Mouse (Mus musculus) heart, embryonic 16.5 days (tissue): Measurements from ENCODE around the gene Pdcd7. TPM values are rescaled to one million over a fixed set of nuclear protein-coding genes. Genes with fewer than 3 reads are reported as not detected.
"Not testable (repeated sequence)": the region's sequence is repeated elsewhere in the genome, so short reads cannot be mapped to it uniquely, and the experiment has no call there.

Source experiments
- ATAC-seq: fragments of 200-750 bp; cut with Nextera tagmentation; replicated peaks from 2 replicates; pipeline ENCODE4 v1.8.0; 2017; ENCODE audit warnings: moderate number of reproducible peaks; ENCODE audit not compliant: insufficient read depth, low FRiP score; ENCODE audit errors: extremely low read depth
- H3K27ac ChIP-seq: fragments of 300-500 bp; sonication (generic); 2 replicates; pipeline ENCODE4 v1.5.1; 2014; ENCODE audit warnings: mild to moderate bottlenecking, low read length, control low read depth, moderate library complexity
- H3K27me3 ChIP-seq: fragments of 300-500 bp; sonication (generic); 2 replicates; pipeline ENCODE4 v1.6.1; 2014; ENCODE audit warnings: low read length, mixed read lengths; ENCODE audit not compliant: control insufficient read depth, insufficient read depth
- H3K36me3 ChIP-seq: fragments of 300-500 bp; sonication (generic); 2 replicates; pipeline ENCODE4 v1.6.1; 2014; ENCODE audit not compliant: control insufficient read depth, insufficient read depth
- H3K4me1 ChIP-seq: fragments of 300-500 bp; sonication (generic); 2 replicates; pipeline ENCODE4 v1.6.1; 2014; ENCODE audit warnings: low read length, mixed read lengths; ENCODE audit not compliant: control insufficient read depth, insufficient read depth
- H3K4me2 ChIP-seq: fragments of 300-500 bp; sonication (generic); 2 replicates; pipeline ENCODE4 v1.6.1; 2014; ENCODE audit warnings: low read depth, mild to moderate bottlenecking, control low read depth, low read length
- H3K4me3 ChIP-seq: fragments of 300-500 bp; sonication (generic); 2 replicates; pipeline ENCODE4 v1.5.1; 2014; ENCODE audit warnings: mild to moderate bottlenecking, control low read depth, low read length
- H3K9ac ChIP-seq: fragments of 300-500 bp; sonication (generic); 2 replicates; pipeline ENCODE4 v1.6.1; 2014; ENCODE audit warnings: low read length, control low read depth
- H3K9me3 ChIP-seq: fragments of 300-500 bp; sonication (generic); replicated peaks from 2 replicates; pipeline ENCODE4 v1.6.1; 2016; ENCODE audit warnings: low read length; ENCODE audit not compliant: control insufficient read depth
- WGBS: fragments of 180-500 bp; shearing (Covaris S2); extraction: QIAGEN DNeasy Blood & Tissue Kit; methylation state at CpG from one replicate; pipeline ENCODE4 v1.1.7; 2014; 5-methylcytosine and 5-hydroxymethylcytosine counted together
- polyA plus RNA-seq: library from polyadenylated mRNA; unstranded; fragments of >200 nt; fragmentation: Nextera tagmentation; extraction: Ambion mirVana; gene quantifications from 2 replicates; pipeline ENCODE4 v1.2.1, GENCODE M21; 2015

The Pdcd7 gene
- polyA plus RNA-seq, 1 experiment from 2014 or later = 5.3 TPM

- peaks cover 33% of the 10 kb centered on the region for H3K36me3 ChIP-seq
- H3K9ac ChIP-seq = no peak overlapping the region
- WGBS = 94% methylated on average over 4 of the region's 4 CpGs
- H3K27me3 ChIP-seq = no peaks in the 10 kb centered on the region
- H3K4me1 ChIP-seq = no peaks in the 10 kb centered on the region
- H3K27ac ChIP-seq = no peak overlapping the region
- no peaks in the 10 kb centered on the region for H3K9me3 ChIP-seq
- no peak for ATAC-seq
- no peak overlapping the region for H3K4me3 ChIP-seq
- no peak overlapping the region for H3K4me2 ChIP-seq
These were observed 33.1 kb upstream of the Pdcd7 start for GRCm38 (mm10) chr9:65312669-65313357.

GRCm38 (mm10) chr9:65313846-65314245, 32.1 kb upstream of the Pdcd7 start:
- ATAC-seq = no peak
- Histone ChIP-seq H3K36me3 (peaks cover 32% of the 10 kb centered on the region), H3K27me3 (no peaks in the 10 kb centered on the region), H3K4me2 (no peak overlapping the region), H3K9me3 (no peaks in the 10 kb centered on the region), H3K9ac (no peak overlapping the region), H3K4me3 (no peak overlapping the region), H3K4me1 (no peaks in the 10 kb centered on the region), H3K27ac (no peak overlapping the region)
- 97% methylated on average over 1 of the region's 1 CpGs for WGBS

- no peak overlapping the region for H3K9ac ChIP-seq
- H3K4me2 ChIP-seq = no peak overlapping the region
- ATAC-seq = no peak
- WGBS = 77% methylated on average over 11 of the region's 11 CpGs
- no peaks in the 10 kb centered on the region for H3K9me3 ChIP-seq
- no peak overlapping the region for H3K27ac ChIP-seq
- H3K36me3 ChIP-seq = peaks cover 44% of the 10 kb centered on the region
- H3K27me3 ChIP-seq = no peaks in the 10 kb centered on the region
- H3K4me1 ChIP-seq = no peaks in the 10 kb centered on the region
- H3K4me3 ChIP-seq = no peak overlapping the region
These were observed 23.5 kb upstream of the Pdcd7 start for GRCm38 (mm10) chr9:65322255-65322900.

- H3K4me2 ChIP-seq = no peak overlapping the region
- no peak overlapping the region for H3K9ac ChIP-seq
- H3K36me3 ChIP-seq = peaks cover 44% of the 10 kb centered on the region
- H3K9me3 ChIP-seq = no peaks in the 10 kb centered on the region
- H3K4me3 ChIP-seq = no peak overlapping the region
- no peaks in the 10 kb centered on the region for H3K27me3 ChIP-seq
- no peak for ATAC-seq
- H3K4me1 ChIP-seq = no peaks in the 10 kb centered on the region
- no peak overlapping the region for H3K27ac ChIP-seq
These were observed 19.9 kb upstream of the Pdcd7 start for GRCm38 (mm10) chr9:65325971-65326370.

- H3K36me3 ChIP-seq = peaks cover 36% of the 10 kb centered on the region
- no peak for ATAC-seq
- no peaks in the 10 kb centered on the region for H3K27me3 ChIP-seq
- H3K9me3 ChIP-seq = no peaks in the 10 kb centered on the region
- H3K4me1 ChIP-seq = no peaks in the 10 kb centered on the region
- no peak overlapping the region for H3K4me3 ChIP-seq
- H3K4me2 ChIP-seq = no peak overlapping the region
- WGBS = 83% methylated on average over 2 of the region's 2 CpGs
- H3K27ac ChIP-seq = no peak overlapping the region
- no peak overlapping the region for H3K9ac ChIP-seq
These were observed 18.5 kb upstream of the Pdcd7 start for GRCm38 (mm10) chr9:65327371-65327770.

- H3K9ac ChIP-seq = no peak overlapping the region
- no peak overlapping the region for H3K27ac ChIP-seq
- H3K36me3 ChIP-seq = peaks cover 6% of the 10 kb centered on the region
- H3K27me3 ChIP-seq = no peaks in the 10 kb centered on the region
- ATAC-seq = no peak
- H3K4me2 ChIP-seq = no peak overlapping the region
- no peak overlapping the region for H3K4me3 ChIP-seq
- H3K4me1 ChIP-seq = no peaks in the 10 kb centered on the region
- 89% methylated on average over 5 of the region's 5 CpGs for whole genome bisulfite sequencing
- no peaks in the 10 kb centered on the region for H3K9me3 ChIP-seq
These were observed 11.9 kb upstream of the Pdcd7 start for GRCm38 (mm10) chr9:65333958-65334357.

GRCm38 (mm10) chr9:65339146-65339545, 6.8 kb upstream of the Pdcd7 start:
- WGBS = 91% methylated on average over 4 of the region's 4 CpGs
- no peaks in the 10 kb centered on the region for H3K27me3 ChIP-seq
- no peak for ATAC-seq
- H3K27ac ChIP-seq = no peak overlapping the region
- H3K36me3 ChIP-seq = no peaks in the 10 kb centered on the region
- H3K9ac ChIP-seq = no peak overlapping the region
- H3K9me3 ChIP-seq = peaks cover 5% of the 10 kb centered on the region
- no peak overlapping the region for H3K4me2 ChIP-seq
- no peaks in the 10 kb centered on the region for H3K4me1 ChIP-seq
- no peak overlapping the region for H3K4me3 ChIP-seq

- H3K4me2 ChIP-seq = no peak overlapping the region
- H3K9ac ChIP-seq = no peak overlapping the region
- H3K36me3 ChIP-seq = no peaks in the 10 kb centered on the region
- H3K4me1 ChIP-seq = no peaks in the 10 kb centered on the region
- no peak overlapping the region for H3K4me3 ChIP-seq
- no peaks in the 10 kb centered on the region for H3K27me3 ChIP-seq
- peaks cover 12% of the 10 kb centered on the region for H3K9me3 ChIP-seq
- no peak for ATAC-seq
- WGBS = 82% methylated on average over 2 of the region's 2 CpGs
- H3K27ac ChIP-seq = no peak overlapping the region
These were observed 5.5 kb upstream of the Pdcd7 start for GRCm38 (mm10) chr9:65340414-65340813.

GRCm38 (mm10) chr9:65345439-65345838, 465 bp upstream of the Pdcd7 start:
- 64% methylated on average over 11 of the region's 11 CpGs for WGBS
- Histone ChIP-seq H3K27ac (peak overlapping the region; percentile 96), H3K4me2 (peak overlapping the region; percentile 74), H3K9ac (peak overlapping the region; percentile 95), H3K4me3 (peak overlapping the region; percentile 93), H3K9me3 (peaks cover 11% of the 10 kb centered on the region)
- not testable (repeated sequence) for H3K36me3 ChIP-seq, ATAC-seq, H3K4me1 ChIP-seq, H3K27me3 ChIP-seq
